Mouse (Mus musculus) fat pad, adult 2 months (tissue): ENCODE measurements around the gene Gm43191.
A peak's percentile ranks its signal among the peaks of the same experiment; 100 is the strongest.

Experiments used
- DNase-seq: peaks from one replicate; pipeline ENCODE4 v3.0.0-alpha.2; 2011; ENCODE audit warnings: low read depth, low spot score; ENCODE audit errors: extremely low read depth

The Gm43191 gene

DNA sequence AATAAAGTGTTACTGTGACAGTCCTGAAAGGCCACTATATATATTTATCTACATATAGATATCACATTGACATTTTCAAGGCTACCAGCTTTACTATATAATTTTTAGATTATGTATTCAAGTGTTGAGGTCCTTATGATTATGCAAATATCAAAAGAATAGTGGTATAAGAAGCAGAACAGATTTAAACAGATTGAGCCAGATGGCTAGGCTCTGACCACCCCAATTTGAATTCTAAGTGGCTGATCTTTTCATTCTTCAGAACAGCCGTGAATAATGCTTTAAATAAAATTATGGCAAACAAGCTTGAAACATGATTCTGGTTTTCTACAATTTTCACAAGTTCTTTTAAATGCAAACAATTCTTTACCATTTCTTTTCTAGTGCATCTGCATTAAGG lies 49.6 kb downstream of the Gm43191 start:
- DNase-seq = no peak

- no peak for DNase-seq
These were observed 58.4 kb downstream of the Gm43191 start for GRCm38 (mm10) chr3:116622641-116623040.

DNA sequence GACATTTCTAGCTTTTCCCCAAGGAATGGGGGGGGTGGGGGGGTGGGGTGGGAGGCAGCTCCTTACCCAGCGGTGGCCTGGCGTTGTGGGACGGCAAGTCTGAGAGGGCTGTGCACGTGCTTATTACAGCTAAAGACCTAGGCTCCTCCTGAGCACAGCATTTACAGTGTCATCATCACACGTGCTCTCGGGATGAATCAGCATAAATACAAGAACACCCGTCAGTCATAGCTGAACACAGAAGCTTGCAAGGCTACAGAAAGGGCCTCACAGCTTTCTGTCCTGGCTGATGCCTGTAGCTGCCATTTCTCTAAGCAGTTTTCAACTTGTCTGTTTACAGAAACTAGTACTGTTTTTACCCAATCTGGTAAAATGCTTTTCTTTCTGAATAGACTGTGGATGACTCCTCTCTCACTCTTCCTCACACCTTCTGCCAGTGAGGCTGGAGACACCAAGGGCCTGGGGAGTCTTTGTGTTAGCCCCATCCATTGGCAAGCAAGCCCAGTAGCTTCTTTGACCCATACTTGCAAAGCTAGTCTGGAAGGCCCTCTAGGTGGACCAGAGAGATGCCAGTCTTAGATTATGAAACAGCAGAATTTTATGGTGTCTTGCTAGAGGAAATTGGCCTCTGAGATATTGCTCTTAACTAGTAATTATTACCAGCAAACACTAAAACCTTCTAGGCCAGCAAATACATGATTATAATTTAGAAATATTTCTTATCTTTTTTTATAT lies 60.3 kb downstream of the Gm43191 start:
- no peak for DNase-seq

DNA sequence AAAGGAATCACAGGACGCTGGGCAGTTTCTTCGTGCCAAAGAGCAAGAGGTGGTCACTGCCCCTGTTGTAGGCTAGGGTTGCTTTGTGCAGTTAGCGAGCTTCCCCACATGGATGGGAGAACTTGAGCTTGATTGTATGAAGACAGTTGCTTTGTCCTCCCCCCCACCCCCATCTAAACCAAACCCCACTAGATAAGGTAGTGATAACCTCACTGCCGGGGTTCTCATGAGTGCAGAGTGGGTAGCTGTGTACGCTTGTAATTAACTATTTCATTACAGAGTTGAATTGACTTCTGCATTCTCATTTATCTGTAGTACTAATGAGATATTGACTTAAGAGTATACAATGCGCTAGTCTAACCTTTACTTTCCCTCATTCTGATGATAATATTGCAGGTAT lies 62.2 kb downstream of the Gm43191 start:
- DNase-seq = no peak

GRCm38 (mm10) chr3:116615318-116616068 lies 65.6 kb downstream of the Gm43191 start:
- DNase-seq = peak; percentile 18

DNA sequence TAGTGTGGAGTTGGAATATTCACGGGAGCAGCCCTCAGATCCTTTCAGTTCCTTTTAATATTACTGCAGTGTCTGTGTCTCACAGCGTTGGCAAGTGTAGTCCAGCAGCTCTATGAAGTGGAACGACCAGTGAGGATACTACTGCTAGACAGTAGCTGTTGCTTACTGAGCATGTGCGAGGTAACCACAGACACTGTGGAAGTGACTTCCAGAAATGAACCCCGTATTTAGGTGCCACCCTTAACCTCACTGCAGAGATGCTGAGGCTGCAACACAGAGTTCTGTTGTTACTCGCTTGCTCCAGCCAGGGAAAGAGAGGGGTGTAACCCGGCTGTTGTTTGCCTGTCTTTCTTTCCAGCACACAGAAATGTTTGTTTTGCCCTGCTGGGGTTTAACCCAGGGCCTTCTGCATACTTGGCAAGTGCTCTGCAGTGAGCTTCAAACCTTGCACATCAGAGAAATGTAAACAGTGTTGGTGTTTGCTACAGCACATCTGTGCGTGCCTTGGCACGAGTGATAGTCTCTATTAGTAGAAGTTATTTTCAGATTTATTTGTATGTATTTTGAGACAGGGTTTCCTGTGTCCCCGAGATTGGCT lies 66.7 kb downstream of the Gm43191 start, which contains the start of gene Trmt13:
TSS of gene Trmt13 (minus strand) at position 293 of the 598 bp plus-strand sequence.
- no peak for DNase-seq

DNA sequence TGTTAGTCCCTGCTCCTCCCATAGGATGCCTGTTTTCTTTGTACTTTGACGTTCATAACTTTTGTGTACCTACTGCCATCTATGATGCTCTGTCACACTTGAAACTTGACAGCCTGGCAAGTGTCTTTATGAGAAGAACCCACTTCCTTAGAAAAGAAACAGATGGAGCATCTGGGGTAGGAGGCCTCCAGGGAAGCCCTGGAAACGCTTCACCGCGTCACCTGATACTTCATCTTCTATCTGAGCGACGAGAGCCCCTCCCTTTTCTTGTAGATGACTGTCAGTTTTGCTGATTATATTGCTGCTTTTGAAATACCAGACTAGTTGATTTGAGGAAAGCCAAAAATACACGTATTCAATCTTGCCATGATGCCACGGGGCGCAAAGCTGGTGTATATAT lies 76.5 kb downstream of the Gm43191 start:
- DNase-seq = no peak

- no peak for DNase-seq
These were observed 79.3 kb downstream of the Gm43191 start for GRCm38 (mm10) chr3:116601781-116602180.

DNA sequence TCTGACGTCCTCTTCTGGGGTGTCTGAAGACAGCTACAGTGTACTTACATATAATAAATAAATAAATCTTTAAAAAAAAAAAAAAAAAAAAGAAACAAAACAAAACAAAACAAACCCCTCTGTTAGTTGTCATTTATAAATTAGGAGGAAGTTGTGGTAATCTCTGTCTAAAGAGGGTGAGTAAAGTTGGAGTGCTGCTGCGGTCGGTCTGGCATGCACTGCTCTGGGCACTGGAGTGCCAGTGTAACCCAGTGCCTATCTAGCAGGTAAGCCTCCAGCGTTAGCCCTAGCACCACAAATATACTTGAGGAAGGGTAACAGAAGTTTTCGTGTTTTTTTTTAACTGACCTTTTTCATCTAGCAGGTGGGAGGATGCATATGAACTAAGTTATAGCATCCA lies 80.1 kb downstream of the Gm43191 start:
- DNase-seq = no peak

- no peak for DNase-seq
These were observed 81.4 kb downstream of the Gm43191 start for GRCm38 (mm10) chr3:116599705-116600104.

- DNase-seq = no peak
These were observed 85.5 kb downstream of the Gm43191 start for GRCm38 (mm10) chr3:116595603-116595991.

GRCm38 (mm10) chr3:116594728-116595602 lies 86.1 kb downstream of the Gm43191 start, which contains the start of gene Sass6:
Gene Sass6, plus strand, starts transcription at chr3:116594982.
- peak; percentile 36 for DNase-seq

GRCm38 (mm10) chr3:116594076-116594727 lies 86.9 kb downstream of the Gm43191 start:
- DNase-seq = no peak
